Mouse (Mus musculus) sigmoid colon, adult 10 weeks (tissue): ENCODE data around the gene Dlg2. TPM values are rescaled to one million over a fixed set of nuclear protein-coding genes. Genes with fewer than 3 reads are reported as not detected.

Experiments
- polyA plus RNA-seq: library from polyadenylated mRNA; stranded (reverse); fragments of 350-450 nt; fragmentation: Illumina TruSeq; extraction: RNeasy Lipid Tissue Mini Kit (QIAGEN cat#74804); gene quantifications from one replicate; pipeline ENCODE4 v1.2.3, GENCODE M21; 2014; ENCODE audit warnings: low read depth, low replicate concordance

The Dlg2 gene
- 6.9 TPM for polyA plus RNA-seq

GRCm38 (mm10) chr7:90476313-90477245, at the start of gene Dlg2:
Dlg2 (plus strand) TSS chr7:90476672.

GRCm38 (mm10) chr7:90442518-90443080, 33.9 kb upstream of the Dlg2 start, which contains the start of gene Crebzf:
Crebzf (plus strand) TSS chr7:90442729.

GRCm38 (mm10) chr7:90456845-90457468, 19.5 kb upstream of the Dlg2 start, which contains the start of gene Tmem126a:
Tmem126a (minus strand) TSS chr7:90457229.

GRCm38 (mm10) chr7:90475793-90476312, 619 bp upstream of the Dlg2 start, which contains the start of gene Tmem126b:
Tmem126b (minus strand) TSS chr7:90476001.

Other genes starting within 250 kb of the Dlg2 start
- gene Ccdc83, start 210.9 kb upstream of the Dlg2 start, polyA plus RNA-seq: not detected
- 156 TPM for gene Sytl2, start 174.4 kb upstream of the Dlg2 start, polyA plus RNA-seq
- gene Ccdc89, start 50.1 kb upstream of the Dlg2 start, polyA plus RNA-seq: 1.4 TPM
- 232 TPM for gene Crebzf, start 33.9 kb upstream of the Dlg2 start, polyA plus RNA-seq
- 150 TPM for gene Tmem126a, start 19.4 kb upstream of the Dlg2 start, polyA plus RNA-seq
- 52.8 TPM for gene Tmem126b, start 671 bp upstream of the Dlg2 start, polyA plus RNA-seq